Mouse (Mus musculus): ENCODE data around the gene Vdac1.

Vdac1 gene

GRCm38 (mm10) chr11:52419861-52420260, 59.2 kb downstream of the Vdac1 start:
- in situ Hi-C loops (cut with MboI, MseI): no loop called here

GRCm38 (mm10) chr11:52420296-52421052, 59.8 kb downstream of the Vdac1 start:
- in situ Hi-C loops (cut with MboI, MseI): no loop called here

GRCm38 (mm10) chr11:52421053-52421778, 60.6 kb downstream of the Vdac1 start:
- in situ Hi-C loops (cut with MboI, MseI): no loop called here

GRCm38 (mm10) chr11:52429440-52429839, 68.8 kb downstream of the Vdac1 start:
- in situ Hi-C loops (cut with MboI, MseI): no loop called here

- in situ Hi-C loops (cut with MboI, MseI): no loop called here
These were observed 70.9 kb downstream of the Vdac1 start for GRCm38 (mm10) chr11:52431594-52431993.

GRCm38 (mm10) chr11:52432148-52432547, 71.5 kb downstream of the Vdac1 start:
- in situ Hi-C loops (cut with MboI, MseI): no loop called here

- in situ Hi-C loops (cut with MboI, MseI): no loop called here
These were observed 72.6 kb downstream of the Vdac1 start for GRCm38 (mm10) chr11:52433076-52433796.

GRCm38 (mm10) chr11:52433797-52434195, 73.1 kb downstream of the Vdac1 start:
- in situ Hi-C loops (cut with MboI, MseI): no loop called here

GRCm38 (mm10) chr11:52435466-52435865, 74.8 kb downstream of the Vdac1 start:
- in situ Hi-C loops (cut with MboI, MseI): no loop called here

- in situ Hi-C loops (cut with MboI, MseI): no loop called here
These were observed 76.5 kb downstream of the Vdac1 start for GRCm38 (mm10) chr11:52437123-52437522.
